Mouse (Mus musculus): Measurements from ENCODE around the gene Cuedc2.

Gene Cuedc2

DNA sequence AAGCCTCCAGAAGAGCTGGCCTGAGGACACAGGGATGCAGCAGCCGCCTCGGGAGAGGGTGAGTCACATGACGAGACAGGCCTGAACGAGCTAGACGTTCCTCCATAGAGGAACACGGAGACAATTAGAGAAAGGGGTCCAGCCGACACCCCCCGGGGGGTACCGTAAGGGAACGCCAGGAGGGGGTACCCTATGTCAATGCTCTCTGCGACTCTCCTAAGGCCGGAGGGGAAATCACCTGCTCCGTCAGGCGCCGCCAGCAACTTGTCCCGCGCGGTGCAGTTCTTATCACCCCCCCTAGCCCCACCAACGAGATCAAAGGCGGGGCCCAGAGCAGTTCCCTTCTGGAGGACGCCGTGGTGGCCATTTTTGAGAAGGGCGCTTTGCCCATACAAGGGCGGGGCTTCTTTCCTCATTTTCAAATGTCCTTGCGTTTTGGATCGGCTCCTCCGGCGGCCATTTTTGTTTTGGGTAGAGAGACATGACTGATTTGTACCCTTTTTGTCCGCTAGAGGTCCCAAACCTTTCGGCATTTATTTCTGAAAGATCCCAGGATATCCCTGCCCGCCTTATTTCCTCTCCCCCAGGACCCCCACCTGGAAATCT lies at the start of gene Cuedc2:
Gene Cuedc2 (minus strand): TSS at position 372 of the 606 bp plus-strand sequence.
- DNase-seq, result peak; percentile 96

DNA sequence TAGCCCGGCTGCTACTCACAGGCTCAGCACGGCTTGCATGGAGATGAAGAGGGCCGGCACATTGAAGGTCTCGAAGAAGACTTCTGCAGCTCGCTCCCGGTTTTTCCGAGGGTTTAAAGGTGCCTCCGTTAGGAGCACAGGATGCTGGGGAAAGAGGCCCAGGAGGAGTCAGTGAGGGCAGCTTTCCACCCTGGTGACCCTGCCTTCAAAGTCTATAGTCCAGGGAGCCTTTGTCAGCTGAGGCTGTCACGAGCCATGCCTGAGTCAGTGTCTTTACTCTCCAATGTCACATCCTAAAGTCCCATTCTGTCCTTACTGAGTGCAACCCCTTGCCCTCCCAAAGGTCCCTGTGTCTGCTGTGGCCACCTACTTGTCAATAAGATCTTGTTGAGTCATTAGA lies 43.8 kb upstream of the Cuedc2 start:
- peak; percentile 61 for DNase-seq

DNA sequence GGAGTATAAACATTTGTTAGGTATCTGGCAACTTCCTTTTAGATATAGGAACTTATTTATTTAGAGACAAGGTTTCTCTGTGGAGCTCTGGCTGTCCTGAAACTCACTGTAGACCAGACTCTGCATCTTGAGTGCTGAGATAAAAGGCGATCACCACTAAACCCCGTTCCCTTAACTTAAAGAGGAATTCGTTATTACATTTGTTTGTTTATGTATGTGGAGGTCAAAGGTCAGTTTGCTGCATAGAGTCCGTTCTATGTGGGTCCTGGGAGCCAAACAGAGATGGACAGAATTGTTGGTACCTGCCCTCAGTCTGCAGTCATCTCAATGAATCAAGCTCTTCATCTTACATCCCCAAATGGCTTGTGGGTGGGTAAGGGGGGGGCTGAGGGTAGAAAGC lies 37.4 kb upstream of the Cuedc2 start:
- DNase-seq, result no peak

DNA sequence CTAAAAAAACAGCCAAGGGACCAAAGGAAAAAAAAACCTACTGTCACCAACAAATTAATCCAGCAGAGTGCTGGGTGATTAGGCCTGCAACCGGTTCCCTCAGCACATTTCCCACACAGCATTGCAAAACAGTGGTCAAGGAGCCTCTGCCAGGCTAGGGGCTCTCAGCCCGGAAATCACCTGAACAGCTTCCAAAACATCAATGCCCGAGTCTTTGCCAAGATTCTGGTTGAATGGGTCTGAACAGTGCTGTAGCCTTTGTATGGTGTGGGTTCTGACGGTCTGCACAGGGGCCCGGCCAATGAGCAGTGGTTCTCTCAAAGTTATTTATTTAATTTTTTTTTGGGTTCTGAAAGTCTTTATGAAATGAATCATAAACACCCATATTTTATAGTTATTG lies 37.0 kb upstream of the Cuedc2 start:
- no peak for DNase-seq

DNA sequence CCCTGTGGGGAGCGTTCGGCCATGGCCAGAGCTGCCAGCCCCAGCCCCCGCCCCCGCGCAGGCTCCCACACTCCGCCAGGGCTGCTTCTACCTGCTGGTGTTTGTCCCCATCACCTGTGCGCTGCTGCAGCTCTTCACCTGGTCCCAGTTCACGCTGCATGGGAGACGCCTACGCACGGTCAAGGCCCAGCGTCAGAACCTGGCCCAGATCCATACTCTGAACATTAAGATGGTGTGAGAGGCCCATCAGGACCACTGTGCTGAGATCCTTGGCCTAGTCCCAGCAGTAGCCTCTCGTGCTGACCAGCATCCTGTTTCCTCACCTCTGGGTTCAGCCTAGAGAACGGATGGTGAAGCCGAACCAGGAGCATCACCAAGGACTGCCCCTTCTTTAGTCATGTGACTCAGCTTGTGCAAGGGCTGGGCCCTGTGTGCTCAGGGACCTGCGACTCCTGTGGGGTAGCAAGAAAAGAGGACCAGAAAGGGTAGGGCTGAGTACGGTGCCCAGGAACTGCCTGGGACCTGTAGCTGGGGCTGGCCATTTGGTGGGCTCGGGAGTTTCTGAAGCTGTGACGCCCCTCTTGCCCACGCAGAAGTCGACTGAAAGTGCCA lies 36.1 kb upstream of the Cuedc2 start:
- DNase-seq, result no peak

DNA sequence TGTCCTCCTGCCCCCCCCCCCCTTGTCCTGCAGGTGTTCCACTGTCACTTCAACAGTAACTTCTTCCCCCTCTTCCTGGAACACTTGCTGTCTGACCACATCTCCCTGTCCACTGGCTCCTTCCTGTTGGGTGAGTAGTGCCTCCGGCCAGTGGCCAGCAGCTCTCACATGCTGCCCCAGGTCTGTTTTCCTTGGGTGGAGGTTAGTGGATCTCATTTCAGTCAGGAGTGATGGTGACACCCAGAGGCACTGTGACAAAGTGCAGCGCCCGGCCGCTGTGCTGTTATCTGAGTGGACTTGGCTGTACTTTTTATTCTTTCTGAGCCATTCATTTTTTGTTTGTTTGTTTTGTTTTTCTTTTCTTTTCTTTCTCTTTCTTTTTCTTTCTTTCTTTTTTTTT lies 30.7 kb upstream of the Cuedc2 start:
- DNase-seq, result peak; percentile 66

DNA sequence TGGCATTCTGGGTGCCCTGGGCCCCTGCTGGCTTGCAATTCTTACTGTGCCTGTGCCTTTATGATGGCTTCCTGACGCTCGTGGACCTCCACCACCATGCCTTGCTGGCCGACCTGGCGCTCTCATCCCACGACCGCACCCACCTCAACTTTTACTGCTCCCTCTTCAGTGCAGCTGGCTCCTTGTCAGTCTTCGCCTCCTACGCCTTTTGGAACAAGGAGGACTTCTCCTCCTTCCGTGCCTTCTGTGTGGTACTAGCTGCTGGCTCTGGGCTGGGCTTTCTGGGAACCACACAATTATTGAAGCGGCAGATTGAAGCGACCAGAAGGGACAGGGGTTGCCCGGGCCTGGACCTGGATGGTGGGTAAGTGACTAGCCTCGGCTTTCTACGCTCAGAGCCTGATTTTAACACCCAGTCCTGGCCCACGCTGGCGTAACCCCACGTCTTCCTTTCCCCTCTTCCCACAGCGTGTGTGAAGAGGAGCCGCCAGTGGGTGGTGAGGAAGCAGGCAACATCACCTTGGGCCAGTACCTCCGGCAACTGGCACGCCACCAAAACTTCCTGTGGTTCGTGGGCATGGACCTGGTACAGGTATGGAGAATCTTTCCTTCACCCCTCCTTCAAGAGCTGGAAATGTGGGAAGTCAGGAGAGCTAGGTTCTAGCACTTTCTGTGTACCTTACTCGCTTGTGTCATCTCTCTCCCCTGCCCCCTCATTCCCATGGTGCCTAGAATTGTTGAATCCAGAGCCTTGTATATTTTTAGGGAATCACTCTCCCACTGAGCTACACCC lies 29.5 kb upstream of the Cuedc2 start:
- DNase-seq, result no peak

GRCm38 (mm10) chr19:46363294-46364009 lies 24.9 kb upstream of the Cuedc2 start:
- no peak for DNase-seq

DNA sequence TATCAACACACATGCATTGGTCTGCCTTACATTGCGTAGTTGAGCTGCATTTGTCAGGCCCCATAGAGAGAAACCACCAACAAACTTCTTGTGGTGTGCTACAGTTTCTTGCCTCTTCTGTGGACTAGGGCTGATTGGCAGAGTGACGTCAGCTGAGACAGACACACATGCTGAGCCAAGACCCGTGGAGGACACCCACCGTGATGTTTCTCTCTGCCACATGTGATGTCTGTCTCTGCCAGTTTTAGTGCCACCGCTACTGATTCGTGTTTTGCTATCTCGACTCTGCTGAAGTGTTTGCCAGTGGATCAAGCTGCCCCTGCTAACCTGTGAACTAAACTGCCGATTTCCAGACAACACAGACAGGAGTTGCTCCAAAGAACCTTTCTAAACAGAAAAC lies 23.6 kb upstream of the Cuedc2 start:
- DNase-seq, result no peak

- DNase-seq, result no peak
Measured at GRCm38 (mm10) chr19:46358381-46358780, 19.9 kb upstream of the Cuedc2 start.

DNA sequence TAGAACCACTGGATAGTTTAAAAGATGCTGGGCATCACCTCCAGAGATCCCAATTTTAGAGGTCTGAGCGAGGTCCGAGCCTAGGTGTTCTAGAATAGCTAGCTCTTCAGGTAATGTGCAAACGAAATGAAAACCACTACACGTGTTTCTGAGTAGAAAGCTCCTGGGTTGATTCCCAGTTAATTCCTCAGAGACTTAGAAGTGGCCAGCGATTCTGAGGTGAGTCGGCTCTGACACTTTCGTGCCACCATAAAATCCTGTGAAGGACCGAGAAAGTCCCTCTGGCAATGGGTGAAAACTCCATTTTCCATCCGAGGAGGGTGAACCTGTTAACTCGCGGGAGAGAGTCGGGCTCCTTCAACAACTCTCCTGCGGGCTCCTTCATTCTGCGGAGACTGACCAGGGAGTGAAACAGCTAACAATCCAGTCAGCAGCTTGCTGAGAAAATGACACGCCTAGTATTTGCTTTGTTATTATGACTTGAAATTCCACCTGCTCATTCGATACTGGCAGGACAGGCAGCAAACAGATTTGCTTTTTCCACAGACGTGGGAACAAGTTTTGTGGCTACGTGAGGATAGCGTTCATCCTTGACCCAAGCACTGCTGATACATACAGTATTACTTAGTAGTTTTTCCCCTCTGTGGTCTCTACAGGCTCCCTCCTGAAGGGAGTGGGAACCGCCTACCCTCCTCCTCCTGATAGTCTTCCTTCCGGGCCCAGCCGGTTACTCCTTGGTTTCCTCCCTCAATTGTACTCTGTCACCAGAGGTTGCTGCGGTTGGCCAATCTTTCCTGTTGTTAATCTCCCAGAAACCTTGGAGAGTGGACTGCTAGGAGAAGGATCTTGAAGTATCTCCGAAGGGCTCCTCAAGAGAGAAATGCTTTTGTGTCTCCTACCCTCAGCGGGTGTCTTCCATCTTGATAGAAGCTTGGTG lies 19.1 kb upstream of the Cuedc2 start:
- no peak for DNase-seq

GRCm38 (mm10) chr19:46356701-46357138 lies 18.2 kb upstream of the Cuedc2 start:
- DNase-seq, result peak; percentile 92

- DNase-seq, result no peak
Measured at GRCm38 (mm10) chr19:46350168-46350932, 11.8 kb upstream of the Cuedc2 start, which contains the start of gene 2310034G01Rik. 2310034G01Rik (minus strand) TSS chr19:46350302.

GRCm38 (mm10) chr19:46349550-46349949 lies 11.0 kb upstream of the Cuedc2 start:
- no peak for DNase-seq

DNA sequence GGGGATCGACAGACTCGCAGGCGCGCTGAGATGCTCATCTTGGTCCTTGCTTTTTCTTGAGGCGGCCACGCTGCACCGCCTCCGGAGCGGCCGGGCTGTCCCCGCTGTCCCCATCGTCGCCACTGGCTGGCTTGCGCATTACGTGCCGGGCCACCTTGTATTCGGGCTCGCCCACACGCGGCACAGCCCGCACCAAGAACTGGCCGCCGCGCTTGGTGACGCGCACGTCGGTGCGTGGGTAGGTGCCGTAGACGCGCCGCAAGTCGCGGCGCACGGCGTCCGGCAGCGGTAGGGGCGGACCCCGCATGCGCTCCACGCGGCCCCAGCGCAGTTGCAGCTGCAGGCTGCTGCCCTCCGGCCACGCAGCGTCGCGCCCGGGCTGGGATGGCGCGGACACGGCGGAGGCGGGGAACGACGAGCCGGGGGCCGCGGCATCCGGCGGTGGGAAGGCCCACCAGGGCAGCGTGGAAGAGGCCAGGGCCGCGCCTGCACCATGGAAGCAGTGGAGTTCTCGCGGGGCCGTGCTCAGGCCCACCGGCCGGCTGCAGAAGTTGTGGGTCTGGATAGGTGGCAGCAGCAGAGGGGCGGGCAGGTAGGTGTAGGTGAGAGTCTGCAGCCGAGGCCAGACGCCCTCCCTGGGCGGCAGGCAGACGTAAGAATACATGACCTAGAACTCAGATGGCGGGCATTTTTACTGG lies 10.4 kb upstream of the Cuedc2 start:
- peak; percentile 54 for DNase-seq

DNA sequence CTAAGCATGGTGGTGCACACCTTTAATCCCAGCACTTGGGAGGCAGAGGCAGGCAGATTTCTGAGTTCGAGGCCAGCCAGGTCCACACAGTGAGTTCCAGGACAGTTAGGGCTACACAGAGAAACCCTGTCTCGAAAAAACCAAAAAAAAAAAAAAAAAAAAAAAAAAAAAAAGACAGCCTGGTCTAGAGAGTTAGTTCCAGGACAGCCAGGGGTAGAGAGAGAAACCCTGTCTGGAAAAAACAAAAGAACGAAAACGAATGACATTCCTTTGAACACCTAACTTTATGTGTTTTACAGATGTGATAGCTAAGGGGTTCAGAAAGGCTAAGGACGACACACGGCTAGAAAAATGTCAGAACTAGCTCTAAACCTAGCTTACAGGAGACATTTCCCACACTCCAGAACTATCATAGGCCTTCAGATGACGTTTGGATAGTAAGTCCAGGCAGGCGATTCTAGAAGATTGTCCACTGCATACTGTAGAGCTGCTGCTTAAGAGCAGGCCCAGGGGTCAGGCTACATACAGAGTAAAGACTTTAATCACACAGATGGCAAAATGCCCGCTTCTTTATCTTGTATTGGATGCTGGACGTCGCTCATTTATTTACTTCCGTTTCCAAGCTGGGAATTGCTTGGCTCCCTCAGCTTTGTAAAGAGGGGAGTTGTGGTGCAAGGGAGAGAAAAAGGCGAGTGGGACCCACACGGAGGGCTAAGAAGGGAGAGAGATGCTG lies 9.6 kb upstream of the Cuedc2 start:
- no peak for DNase-seq

DNA sequence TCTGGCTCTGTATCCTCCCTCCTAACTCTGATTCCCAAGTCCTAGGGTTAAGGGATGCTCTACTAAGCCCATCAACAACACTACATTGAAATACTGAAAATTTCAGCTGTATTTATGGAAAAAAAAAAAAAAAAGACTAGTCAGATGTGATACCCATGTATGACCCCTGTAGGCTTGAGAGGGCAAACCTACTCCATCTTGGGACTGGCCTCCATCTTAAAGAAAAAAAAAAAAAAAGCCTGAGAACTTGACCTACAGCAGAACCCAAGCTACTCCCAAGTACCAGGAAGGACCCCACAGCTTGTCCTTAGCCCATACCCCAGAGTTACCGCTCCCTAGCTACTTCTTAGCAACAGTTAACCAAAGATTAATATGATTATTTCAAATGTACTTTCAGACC lies 8.6 kb upstream of the Cuedc2 start:
- no peak for DNase-seq

- no peak for DNase-seq
Measured at GRCm38 (mm10) chr19:46344710-46345419, 6.4 kb upstream of the Cuedc2 start.

DNA sequence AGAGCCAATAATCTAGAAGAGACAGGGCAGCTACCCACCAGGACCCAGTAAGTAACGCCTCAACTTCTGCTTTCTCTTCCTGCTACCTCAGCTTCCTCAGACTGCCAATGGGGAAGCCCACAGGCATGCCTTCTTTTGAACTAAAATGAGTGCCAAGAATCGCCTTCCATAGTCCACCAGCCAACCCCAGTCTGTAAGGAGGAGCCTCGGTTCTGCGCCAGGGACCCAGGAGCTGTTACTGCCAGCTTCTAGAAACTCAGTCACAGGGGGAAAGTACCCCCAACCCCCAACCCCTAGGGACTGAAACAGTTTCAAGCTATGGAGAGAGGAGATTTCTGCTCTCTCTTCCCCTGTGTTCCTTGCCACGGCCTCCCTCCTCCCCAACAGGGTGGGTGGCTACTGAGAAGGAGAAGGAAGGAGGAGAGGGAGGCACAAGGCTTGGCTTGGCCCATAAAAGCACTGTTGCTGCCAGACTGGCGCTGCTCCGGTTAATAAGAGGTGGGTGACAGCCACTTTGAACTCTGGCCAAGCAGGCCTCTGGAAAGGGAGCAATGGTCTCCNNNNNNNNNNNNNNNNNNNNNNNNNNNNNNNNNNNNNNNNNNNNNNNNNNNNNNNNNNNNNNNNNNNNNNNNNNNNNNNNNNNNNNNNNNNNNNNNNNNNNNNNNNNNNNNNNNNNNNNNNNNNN lies 927 bp upstream of the Cuedc2 start:
- peak; percentile 44 for DNase-seq
